Mouse (Mus musculus): ENCODE measurements around the gene Dennd2d. TPM values are rescaled to one million over a fixed set of nuclear protein-coding genes. Genes with fewer than 3 reads are reported as not detected.
A peak's percentile ranks its signal among the peaks of the same experiment; 100 is the strongest.

Dennd2d gene
- polyA plus RNA-seq (2011; ENCODE audit: insufficient read length, low read depth, missing spikeins), result 4.6 and 5.4 TPM in 2 replicates

- Histone ChIP-seq H3K4me3 (ENCODE audit: insufficient read depth, low read length) (peak within 1 kb of the TSS; percentile 40), H3K27ac (ENCODE audit: insufficient read depth, low read length) (no peak within 1 kb of the TSS), H3K4me1 (ENCODE audit: control insufficient read depth, insufficient read depth, low read length) (peaks cover 3% of the 10 kb centered on the region; the same call in 1 of the 2 replicates)
- TF ChIP-seq CTCF (IDR thresholded peaks at IDR 0.05; ENCODE audit: borderline replicate concordance, insufficient read depth, low read length), result peak; percentile 12; the same call in 1 of the 2 replicates
- TF ChIP-seq POLR2A (IDR thresholded peaks at IDR 0.05; ENCODE audit: low read depth, low read length), result no peak
Observed at GRCm38 (mm10) chr3:106482281-106483081, at the start of gene Dennd2d. Gene Dennd2d, plus strand, starts transcription at chr3:106482405.

- TF ChIP-seq POLR2A (IDR thresholded peaks at IDR 0.05; ENCODE audit: low read depth, low read length), result no peak
- 0 out of 2 replicates have a peak, but pooled peaks have one; percentile 11 for TF ChIP-seq CTCF (IDR thresholded peaks at IDR 0.05; ENCODE audit: borderline replicate concordance, insufficient read depth, low read length)
- Histone ChIP-seq H3K27ac (ENCODE audit: insufficient read depth, low read length) (no peak overlapping the region), H3K4me3 (ENCODE audit: insufficient read depth, low read length) (no peak overlapping the region), H3K4me1 (ENCODE audit: control insufficient read depth, insufficient read depth, low read length) (no peaks in the 10 kb centered on the region)
Observed at GRCm38 (mm10) chr3:106448571-106448970, 33.6 kb upstream of the Dennd2d start.

DNA sequence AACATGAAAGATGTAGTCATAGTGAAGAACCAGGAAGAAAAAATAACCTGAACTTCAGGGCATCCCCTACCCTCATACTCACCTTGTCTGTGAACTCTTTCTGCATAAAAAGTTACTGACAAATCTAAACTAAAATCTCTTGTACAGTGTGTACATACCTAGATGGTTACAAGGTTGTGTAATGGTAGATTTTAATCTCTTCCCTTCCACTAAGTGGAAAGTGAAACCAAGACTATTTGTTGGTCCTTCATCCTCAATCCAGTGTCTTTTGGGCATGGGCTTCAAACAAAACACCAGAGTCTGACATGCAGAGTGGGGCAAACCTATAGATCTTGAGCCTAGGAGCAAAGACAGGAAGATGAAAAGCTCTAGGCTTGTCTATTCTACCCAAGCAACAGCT, 33.2 kb upstream of the Dennd2d start:
- no peak for TF ChIP-seq CTCF (IDR thresholded peaks at IDR 0.05; ENCODE audit: borderline replicate concordance, insufficient read depth, low read length)
- no peak for TF ChIP-seq POLR2A (IDR thresholded peaks at IDR 0.05; ENCODE audit: low read depth, low read length)
- Histone ChIP-seq H3K27ac (ENCODE audit: insufficient read depth, low read length) (no peak overlapping the region), H3K4me1 (ENCODE audit: control insufficient read depth, insufficient read depth, low read length) (no peaks in the 10 kb centered on the region), H3K4me3 (ENCODE audit: insufficient read depth, low read length) (no peak overlapping the region)

DNA sequence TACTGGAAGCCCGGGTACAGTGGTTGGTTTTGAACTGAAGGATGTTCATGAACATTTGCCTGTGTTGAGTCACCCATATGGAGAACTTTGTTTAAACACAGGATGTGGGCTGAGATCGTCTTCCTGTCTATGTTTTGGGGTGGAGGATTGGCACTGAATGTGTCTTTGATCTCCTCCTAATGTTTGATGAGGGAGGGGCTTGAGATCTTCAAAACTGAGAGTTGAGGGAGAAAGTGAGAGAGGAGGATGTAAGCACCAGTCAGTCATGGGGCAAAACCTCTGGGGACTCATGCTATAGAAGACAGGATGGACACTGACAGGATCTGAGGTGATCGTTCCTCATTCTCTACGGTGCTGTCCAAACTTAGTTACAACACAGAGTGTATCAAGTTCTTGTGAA, 32.6 kb upstream of the Dennd2d start:
- Histone ChIP-seq H3K4me3 (ENCODE audit: insufficient read depth, low read length) (no peak overlapping the region), H3K27ac (ENCODE audit: insufficient read depth, low read length) (no peak overlapping the region), H3K4me1 (ENCODE audit: control insufficient read depth, insufficient read depth, low read length) (no peaks in the 10 kb centered on the region)
- TF ChIP-seq CTCF (IDR thresholded peaks at IDR 0.05; ENCODE audit: borderline replicate concordance, insufficient read depth, low read length), result no peak
- no peak for TF ChIP-seq POLR2A (IDR thresholded peaks at IDR 0.05; ENCODE audit: low read depth, low read length)

DNA sequence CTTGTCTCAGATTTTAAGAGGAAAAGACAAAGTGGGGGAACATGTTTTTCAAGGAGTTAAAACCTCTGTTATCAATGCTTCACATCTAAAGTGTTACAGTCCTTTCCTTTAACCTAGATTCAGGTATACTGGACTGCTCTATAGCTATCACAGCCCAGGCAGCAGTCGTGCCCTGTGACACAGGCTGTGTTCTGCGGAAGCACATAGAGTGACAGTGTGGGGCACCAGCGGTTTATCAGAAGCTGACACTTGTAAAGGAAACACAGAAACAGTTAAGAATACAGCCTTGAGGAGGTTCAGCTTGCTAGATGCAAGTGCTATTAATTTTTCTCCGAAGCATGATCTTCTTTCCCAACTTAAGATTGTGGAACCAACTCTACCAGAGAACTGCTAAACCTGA, 29.6 kb upstream of the Dennd2d start:
- Histone ChIP-seq H3K4me1 (ENCODE audit: control insufficient read depth, insufficient read depth, low read length) (no peaks in the 10 kb centered on the region), H3K27ac (ENCODE audit: insufficient read depth, low read length) (no peak overlapping the region), H3K4me3 (ENCODE audit: insufficient read depth, low read length) (no peak overlapping the region)
- no peak for TF ChIP-seq CTCF (IDR thresholded peaks at IDR 0.05; ENCODE audit: borderline replicate concordance, insufficient read depth, low read length)
- TF ChIP-seq POLR2A (IDR thresholded peaks at IDR 0.05; ENCODE audit: low read depth, low read length), result no peak

- TF ChIP-seq POLR2A (IDR thresholded peaks at IDR 0.05; ENCODE audit: low read depth, low read length) (no peak), CTCF (IDR thresholded peaks at IDR 0.05; ENCODE audit: borderline replicate concordance, insufficient read depth, low read length) (no peak)
- no peaks in the 10 kb centered on the region for H3K4me1 ChIP-seq (ENCODE audit: control insufficient read depth, insufficient read depth, low read length)
Observed at GRCm38 (mm10) chr3:106457298-106457869, 24.8 kb upstream of the Dennd2d start.

DNA sequence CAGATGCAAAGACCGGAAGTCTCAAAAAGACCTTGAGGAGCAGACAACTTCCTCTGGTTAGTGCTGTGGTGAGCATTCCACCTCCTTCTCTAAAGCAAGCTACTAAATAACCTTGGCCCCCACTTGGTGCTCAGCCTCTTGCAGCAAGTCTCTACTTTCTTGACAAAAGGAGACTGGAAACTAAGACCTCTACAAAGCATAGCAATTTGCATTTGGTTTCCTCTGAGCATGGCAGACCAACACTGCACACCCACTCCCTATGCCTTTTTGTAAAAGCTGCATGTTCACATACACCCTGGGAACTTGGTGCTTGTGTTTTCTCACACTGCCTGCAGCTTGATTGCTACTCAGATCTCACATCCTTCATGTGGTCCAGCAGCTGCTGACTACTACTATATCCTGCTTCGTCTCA, 20.1 kb upstream of the Dennd2d start:
- Histone ChIP-seq H3K27ac (ENCODE audit: insufficient read depth, low read length) (no peak overlapping the region), H3K4me3 (ENCODE audit: insufficient read depth, low read length) (no peak overlapping the region), H3K4me1 (ENCODE audit: control insufficient read depth, insufficient read depth, low read length) (no peaks in the 10 kb centered on the region)
- TF ChIP-seq POLR2A (IDR thresholded peaks at IDR 0.05; ENCODE audit: low read depth, low read length) (no peak), CTCF (IDR thresholded peaks at IDR 0.05; ENCODE audit: borderline replicate concordance, insufficient read depth, low read length) (no peak)

More at GRCm38 (mm10) chr3:106457298-106457869, 24.8 kb upstream of the Dennd2d start:
- H3K27ac ChIP-seq (ENCODE audit: insufficient read depth, low read length), result no peak overlapping the region
- no peak overlapping the region for H3K4me3 ChIP-seq (ENCODE audit: insufficient read depth, low read length)

- H3K4me1 ChIP-seq (ENCODE audit: control insufficient read depth, insufficient read depth, low read length), result no peaks in the 10 kb centered on the region
Observed at GRCm38 (mm10) chr3:106462493-106462892, 19.7 kb upstream of the Dennd2d start.

DNA sequence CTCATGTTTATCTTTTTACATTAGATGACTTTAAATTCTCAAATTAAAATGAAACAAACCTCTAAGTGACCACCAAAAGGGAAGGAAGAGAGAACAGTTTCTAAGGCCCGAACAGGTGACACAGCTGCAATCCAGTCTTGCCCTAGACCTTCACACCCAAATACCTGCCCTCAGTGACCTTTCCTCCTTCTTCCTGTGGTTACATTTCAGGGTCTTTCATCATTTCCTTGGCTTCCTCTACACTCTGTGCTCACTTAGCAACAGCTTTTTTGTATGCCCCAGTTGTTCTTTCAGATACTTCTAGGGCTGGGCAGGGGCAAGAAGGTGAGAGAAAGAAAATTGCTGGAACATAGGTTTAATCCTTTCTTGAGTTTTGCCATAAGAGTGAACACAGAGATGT, 17.5 kb upstream of the Dennd2d start:
- TF ChIP-seq POLR2A (IDR thresholded peaks at IDR 0.05; ENCODE audit: low read depth, low read length) (no peak), CTCF (IDR thresholded peaks at IDR 0.05; ENCODE audit: borderline replicate concordance, insufficient read depth, low read length) (no peak)
- Histone ChIP-seq H3K4me3 (ENCODE audit: insufficient read depth, low read length) (no peak overlapping the region), H3K27ac (ENCODE audit: insufficient read depth, low read length) (no peak overlapping the region), H3K4me1 (ENCODE audit: control insufficient read depth, insufficient read depth, low read length) (no peaks in the 10 kb centered on the region)

More at GRCm38 (mm10) chr3:106462493-106462892, 19.7 kb upstream of the Dennd2d start:
- no peak overlapping the region for H3K27ac ChIP-seq (ENCODE audit: insufficient read depth, low read length)
- no peak overlapping the region for H3K4me3 ChIP-seq (ENCODE audit: insufficient read depth, low read length)
- no peak for TF ChIP-seq POLR2A (IDR thresholded peaks at IDR 0.05; ENCODE audit: low read depth, low read length)
- TF ChIP-seq CTCF (IDR thresholded peaks at IDR 0.05; ENCODE audit: borderline replicate concordance, insufficient read depth, low read length), result no peak

GRCm38 (mm10) chr3:106474210-106474609, 8.0 kb upstream of the Dennd2d start:
- Histone ChIP-seq H3K27ac (ENCODE audit: insufficient read depth, low read length) (no peak overlapping the region), H3K4me3 (ENCODE audit: insufficient read depth, low read length) (no peak overlapping the region), H3K4me1 (ENCODE audit: control insufficient read depth, insufficient read depth, low read length) (no peaks in the 10 kb centered on the region)
- TF ChIP-seq POLR2A (IDR thresholded peaks at IDR 0.05; ENCODE audit: low read depth, low read length) (no peak), CTCF (IDR thresholded peaks at IDR 0.05; ENCODE audit: borderline replicate concordance, insufficient read depth, low read length) (no peak)
